Mouse (Mus musculus) ES-E14 (cell line): ENCODE measurements around the gene Fbxw2.

Experiments used
- CHD2 ChIP-seq: IDR thresholded peaks from 2 replicates; pipeline ENCODE4 v1.6.1; 2014; ENCODE audit warnings: mild to moderate bottlenecking, low read depth, low read length, inconsistent platforms
- HCFC1 ChIP-seq: IDR thresholded peaks from 2 replicates; pipeline ENCODE4 v1.6.1; 2012; ENCODE audit warnings: low read length, inconsistent platforms, borderline replicate concordance; ENCODE audit not compliant: insufficient read depth
- MAFK ChIP-seq: IDR thresholded peaks from 2 replicates; pipeline ENCODE4 v1.6.1; 2014; ENCODE audit warnings: mild to moderate bottlenecking, low read depth, low read length, inconsistent platforms; ENCODE audit not compliant: insufficient read depth
- ZC3H11A ChIP-seq: IDR thresholded peaks from 2 replicates; pipeline ENCODE4 v1.6.1; 2012; ENCODE audit warnings: low read depth, mild to moderate bottlenecking, inconsistent platforms, low read length, borderline replicate concordance
- ZNF384 ChIP-seq: IDR thresholded peaks from 2 replicates; pipeline ENCODE4 v1.6.1; 2012; ENCODE audit warnings: low read depth, low read length, inconsistent platforms

- no peak for TF ChIP-seq HCFC1
- TF ChIP-seq MAFK, result no peak
- no peak for TF ChIP-seq CHD2
- no peak for TF ChIP-seq ZC3H11A
- no peak for TF ChIP-seq ZNF384
Measured at GRCm38 (mm10) chr2:34828026-34828425, 1.9 kb upstream of the Fbxw2 start.
